Mouse (Mus musculus) hindbrain, embryonic 11.5 days (tissue): ENCODE measurements around the gene Inhba. TPM values are rescaled to one million over a fixed set of nuclear protein-coding genes. Genes with fewer than 3 reads are reported as not detected.

ENCODE experiments used
- ATAC-seq: fragments of 200-750 bp; cut with Nextera tagmentation; 2 replicates; pipeline ENCODE4 v1.8.0; 2017; ENCODE audit warnings: mild to moderate bottlenecking, moderate TSS enrichment, moderate library complexity; ENCODE audit not compliant: low FRiP score
- DNase-seq: peaks from one replicate; pipeline ENCODE4 v3.0.0-alpha.2; 2015; ENCODE audit warnings: low spot score
- H3K27ac ChIP-seq: fragments of 300-500 bp; sonication (generic); 2 replicates; pipeline ENCODE4 v1.5.1; 2014; ENCODE audit warnings: mild to moderate bottlenecking, low read depth, low read length
- H3K27me3 ChIP-seq: fragments of 300-500 bp; sonication (generic); 2 replicates; pipeline ENCODE4 v1.6.1; 2014; ENCODE audit warnings: mild to moderate bottlenecking, low read length, moderate library complexity, mixed read lengths; ENCODE audit not compliant: control insufficient read depth, insufficient read depth
- H3K36me3 ChIP-seq: fragments of 300-500 bp; sonication (generic); 2 replicates; pipeline ENCODE4 v1.6.1; 2014; ENCODE audit warnings: mild to moderate bottlenecking, low read length, moderate library complexity, mixed read lengths; ENCODE audit not compliant: control insufficient read depth, insufficient read depth
- H3K4me1 ChIP-seq: fragments of 300-500 bp; sonication (generic); replicated peaks from 2 replicates; pipeline ENCODE4 v1.6.1; 2014; ENCODE audit warnings: low read length, mixed read lengths; ENCODE audit not compliant: control insufficient read depth, insufficient read depth
- H3K4me2 ChIP-seq: fragments of 300-500 bp; sonication (generic); replicated peaks from 2 replicates; pipeline ENCODE4 v1.6.1; 2014; ENCODE audit warnings: mild to moderate bottlenecking, low read depth, low read length
- H3K4me3 ChIP-seq: fragments of 300-500 bp; sonication (generic); 2 replicates; pipeline ENCODE4 v1.5.1; 2014; ENCODE audit warnings: low read depth, low read length
- H3K9ac ChIP-seq: fragments of 300-500 bp; sonication (generic); 2 replicates; pipeline ENCODE4 v1.6.1; 2014; ENCODE audit warnings: low read depth, low read length
- H3K9me3 ChIP-seq: fragments of 300-500 bp; sonication (generic); 2 replicates; pipeline ENCODE4 v1.6.1; 2016; ENCODE audit warnings: low read length; ENCODE audit not compliant: control insufficient read depth
- WGBS: fragments of 180-500 bp; shearing (Covaris S2); extraction: QIAGEN DNeasy Blood & Tissue Kit; methylation state at CpG from one replicate; pipeline ENCODE4 v1.1.7; 2014; 5-methylcytosine and 5-hydroxymethylcytosine counted together
- polyA plus RNA-seq: library from polyadenylated mRNA; unstranded; fragments of >200 nt; fragmentation: Nextera tagmentation; extraction: Ambion mirVana; gene quantifications from 2 replicates; pipeline ENCODE4 v1.2.1, GENCODE M21; 2014

Gene Inhba
- polyA plus RNA-seq, result 0.78 and 0.99 TPM in 2 replicates

- 4% methylated on average over 31 of the region's 31 CpGs for WGBS
- Histone ChIP-seq H3K9me3 (no peaks in the 10 kb centered on the region), H3K27me3 (no peaks in the 10 kb centered on the region), H3K4me2 (peak within 1 kb of the TSS; percentile 66), H3K4me1 (no peaks in the 10 kb centered on the region), H3K9ac (peak within 1 kb of the TSS; percentile 28; the same call in 1 of the 2 replicates), H3K4me3 (peak within 1 kb of the TSS; percentile 37), H3K27ac (no peak within 1 kb of the TSS), H3K36me3 (no peaks in the 10 kb centered on the region)
- peak; percentile 58 for DNase-seq
- peak; percentile 76 for ATAC-seq
Observed at GRCm38 (mm10) chr13:16011372-16012242, at the start of gene Inhba. TSS of gene Inhba (plus strand) at chr13:16011851.

- Histone ChIP-seq H3K9ac (no peak overlapping the region), H3K4me3 (no peak overlapping the region), H3K27me3 (no peaks in the 10 kb centered on the region), H3K4me1 (no peaks in the 10 kb centered on the region), H3K36me3 (no peaks in the 10 kb centered on the region), H3K27ac (no peak overlapping the region), H3K9me3 (no peaks in the 10 kb centered on the region), H3K4me2 (no peak overlapping the region)
- WGBS, result 94% methylated on average over 1 of the region's 1 CpGs
- DNase-seq (no peak), ATAC-seq (no peak)
Observed at GRCm38 (mm10) chr13:15976584-15976983, 35.1 kb upstream of the Inhba start.

DNA sequence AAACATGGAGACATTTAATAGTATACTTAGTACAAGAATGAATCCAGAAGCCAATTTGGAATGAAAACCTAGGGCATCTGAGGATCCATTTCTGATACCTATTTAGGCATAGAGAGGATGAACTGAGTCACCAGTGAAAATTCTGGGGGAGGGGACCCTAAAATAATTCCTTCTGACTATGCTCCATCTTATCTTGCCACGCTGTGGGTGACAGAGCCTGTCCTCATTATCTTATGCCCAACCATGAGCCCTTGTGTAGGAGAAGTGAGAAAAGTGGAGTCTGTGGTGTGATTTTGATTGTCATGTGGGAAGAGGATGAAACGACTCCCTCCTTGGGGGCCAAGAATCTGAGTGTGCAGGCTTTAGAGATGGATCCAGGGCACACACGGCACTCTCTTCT lies 32.1 kb upstream of the Inhba start:
- Histone ChIP-seq H3K4me2 (no peak overlapping the region), H3K27ac (no peak overlapping the region), H3K9ac (no peak overlapping the region), H3K9me3 (no peaks in the 10 kb centered on the region), H3K27me3 (no peaks in the 10 kb centered on the region), H3K36me3 (no peaks in the 10 kb centered on the region), H3K4me3 (no peak overlapping the region), H3K4me1 (no peaks in the 10 kb centered on the region)
- DNase-seq, result no peak
- no peak for ATAC-seq
- WGBS, result 88% methylated on average over 3 of the region's 3 CpGs

DNA sequence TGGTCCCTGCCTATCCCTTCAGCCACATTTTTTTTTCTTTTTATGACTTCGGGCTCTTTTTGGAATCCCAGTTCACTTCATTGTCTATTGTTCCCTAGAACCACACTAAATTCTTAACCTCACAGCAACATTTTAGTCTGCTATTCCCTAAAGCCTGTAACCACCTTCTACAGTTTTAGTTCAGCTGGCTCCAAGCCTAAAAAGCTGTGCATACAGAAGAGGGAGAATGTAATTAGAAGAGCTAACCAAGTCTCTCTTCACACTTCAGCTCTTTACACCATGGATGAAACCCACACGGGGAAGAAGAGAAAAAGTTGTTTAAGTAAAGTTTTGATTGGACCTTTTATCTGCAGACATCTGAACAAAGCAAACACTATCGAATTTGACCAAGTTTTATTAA lies 29.6 kb upstream of the Inhba start:
- no peaks in the 10 kb centered on the region for H3K9me3 ChIP-seq
- DNase-seq (no peak), ATAC-seq (no peak)
- no peaks in the 10 kb centered on the region for H3K4me1 ChIP-seq
- no peaks in the 10 kb centered on the region for H3K27me3 ChIP-seq
- H3K4me2 ChIP-seq, result no peak overlapping the region
- H3K36me3 ChIP-seq, result no peaks in the 10 kb centered on the region
- WGBS, result 87% methylated on average over 3 of the region's 3 CpGs
- H3K27ac ChIP-seq, result no peak overlapping the region
- no peak overlapping the region for H3K4me3 ChIP-seq
- H3K9ac ChIP-seq, result no peak overlapping the region

GRCm38 (mm10) chr13:15985761-15986160 lies 25.9 kb upstream of the Inhba start:
- Histone ChIP-seq H3K9me3 (no peaks in the 10 kb centered on the region), H3K36me3 (no peaks in the 10 kb centered on the region), H3K4me2 (no peak overlapping the region), H3K27me3 (no peaks in the 10 kb centered on the region), H3K4me3 (no peak overlapping the region), H3K4me1 (no peaks in the 10 kb centered on the region), H3K27ac (no peak overlapping the region), H3K9ac (no peak overlapping the region)
- DNase-seq (peak; percentile 11), ATAC-seq (peak; percentile 6; the same call in 1 of the 2 replicates)
- 79% methylated on average over 2 of the region's 2 CpGs for WGBS

- DNase-seq (no peak), ATAC-seq (no peak)
- Histone ChIP-seq H3K36me3 (no peaks in the 10 kb centered on the region), H3K4me2 (no peak overlapping the region), H3K4me1 (no peaks in the 10 kb centered on the region), H3K9me3 (no peaks in the 10 kb centered on the region), H3K4me3 (no peak overlapping the region), H3K9ac (no peak overlapping the region), H3K27ac (no peak overlapping the region), H3K27me3 (no peaks in the 10 kb centered on the region)
- 94% methylated on average over 4 of the region's 4 CpGs for WGBS
Observed at GRCm38 (mm10) chr13:15986172-15986571, 25.5 kb upstream of the Inhba start.

GRCm38 (mm10) chr13:15995314-15995713 lies 16.3 kb upstream of the Inhba start:
- Histone ChIP-seq H3K4me1 (no peaks in the 10 kb centered on the region), H3K9ac (no peak overlapping the region), H3K4me3 (no peak overlapping the region), H3K27ac (no peak overlapping the region), H3K27me3 (no peaks in the 10 kb centered on the region), H3K9me3 (no peaks in the 10 kb centered on the region), H3K4me2 (no peak overlapping the region), H3K36me3 (no peaks in the 10 kb centered on the region)
- DNase-seq (no peak), ATAC-seq (no peak)
- WGBS, result 79% methylated on average over 2 of the region's 2 CpGs

- Histone ChIP-seq H3K4me1 (no peaks in the 10 kb centered on the region), H3K4me2 (no peak overlapping the region), H3K36me3 (no peaks in the 10 kb centered on the region), H3K9ac (no peak overlapping the region), H3K27ac (no peak overlapping the region), H3K4me3 (no peak overlapping the region), H3K27me3 (no peaks in the 10 kb centered on the region), H3K9me3 (no peaks in the 10 kb centered on the region)
- 13% methylated on average over 4 of the region's 4 CpGs for WGBS
- DNase-seq (peak; percentile 48), ATAC-seq (0 out of 2 replicates have a peak, but pooled peaks have one; percentile 47)
Observed at GRCm38 (mm10) chr13:16005517-16005916, 6.1 kb upstream of the Inhba start.

DNA sequence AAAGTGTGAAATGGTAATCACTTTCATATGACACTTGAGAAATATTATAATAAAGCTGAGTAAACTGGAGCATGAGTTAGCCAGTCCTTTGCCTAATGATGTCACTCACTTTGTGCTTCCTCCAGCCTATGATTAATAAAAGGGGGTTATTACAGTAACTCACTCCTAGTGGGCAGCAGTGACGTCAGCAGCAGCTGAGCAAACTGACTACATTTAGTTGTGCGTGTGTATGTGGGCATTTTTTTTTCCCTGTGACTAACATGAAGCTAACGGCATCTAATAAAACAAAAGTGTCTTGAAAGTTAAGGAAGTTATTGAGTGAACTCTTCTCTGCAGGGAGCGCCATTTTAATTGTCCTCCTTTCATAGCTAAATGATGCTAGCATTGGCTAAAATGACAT lies 3.9 kb upstream of the Inhba start:
- Histone ChIP-seq H3K36me3 (no peaks in the 10 kb centered on the region), H3K4me3 (no peak overlapping the region), H3K27me3 (no peaks in the 10 kb centered on the region), H3K9ac (no peak overlapping the region), H3K9me3 (no peaks in the 10 kb centered on the region), H3K4me1 (no peaks in the 10 kb centered on the region), H3K4me2 (no peak overlapping the region), H3K27ac (no peak overlapping the region)
- DNase-seq, result no peak
- ATAC-seq, result no peak
- WGBS, result 82% methylated on average over 4 of the region's 4 CpGs
